Mouse (Mus musculus) thymus, adult 2 months (tissue): ENCODE results near the gene Rab7b.

Experiments
- CTCF ChIP-seq: fragments of 200-500 bp; IDR thresholded peaks from 2 replicates; pipeline ENCODE4 v1.5.1; 2012; ENCODE audit warnings: mild to moderate bottlenecking, control low read depth, low read length, moderate library complexity, borderline replicate concordance; ENCODE audit not compliant: control insufficient read depth, poor library complexity, insufficient read depth; ENCODE audit errors: extremely low read depth
- POLR2A ChIP-seq: fragments of 200-500 bp; IDR thresholded peaks from 2 replicates; pipeline ENCODE4 v1.6.1; 2012; ENCODE audit warnings: mild to moderate bottlenecking, low read length, control low read depth, moderate library complexity; ENCODE audit not compliant: control insufficient read depth, poor library complexity, insufficient read depth; ENCODE audit errors: extremely low read depth

GRCm38 (mm10) chr1:131695308-131695707 lies 6.8 kb downstream of the Rab7b start:
- TF ChIP-seq POLR2A: no peak
- no peak for TF ChIP-seq CTCF
